Mouse (Mus musculus) lung, postnatal 0 days (tissue): Measurements from ENCODE around the gene Cul7. TPM values are rescaled to one million over a fixed set of nuclear protein-coding genes. Genes with fewer than 3 reads are reported as not detected.

ENCODE experiments used
- ATAC-seq: fragments of 200-750 bp; cut with Nextera tagmentation; 2 replicates; pipeline ENCODE4 v1.8.0; 2017; ENCODE audit warnings: moderate library complexity
- DNase-seq: peaks from one replicate; pipeline ENCODE4 v3.0.0-alpha.2; 2016; ENCODE audit warnings: low spot score
- H3K27ac ChIP-seq: fragments of 300-500 bp; sonication (generic); 2 replicates; pipeline ENCODE4 v1.5.1; 2014; ENCODE audit warnings: antibody characterized with exemption, mild to moderate bottlenecking, low read length, mixed read lengths
- H3K27me3 ChIP-seq: fragments of 300-500 bp; sonication (generic); replicated peaks from 2 replicates; pipeline ENCODE4 v1.6.1; 2014; ENCODE audit warnings: low read length, mixed read lengths; ENCODE audit not compliant: insufficient read depth
- H3K36me3 ChIP-seq: fragments of 300-500 bp; sonication (generic); 2 replicates; pipeline ENCODE4 v1.6.1; 2014; ENCODE audit warnings: low read length, mixed read lengths; ENCODE audit not compliant: insufficient read depth
- H3K4me1 ChIP-seq: fragments of 300-500 bp; sonication (generic); 2 replicates; pipeline ENCODE4 v1.6.1; 2014; ENCODE audit warnings: antibody characterized with exemption, low read depth, low read length, mixed read lengths; ENCODE audit not compliant: insufficient read depth
- H3K4me2 ChIP-seq: fragments of 300-500 bp; sonication (generic); replicated peaks from 2 replicates; pipeline ENCODE4 v1.6.1; 2014; ENCODE audit warnings: low read depth, mild to moderate bottlenecking, low read length, moderate library complexity, mixed read lengths
- H3K4me3 ChIP-seq: fragments of 300-500 bp; sonication (generic); 2 replicates; pipeline ENCODE4 v1.5.1; 2014; ENCODE audit warnings: low read depth, low read length
- H3K9ac ChIP-seq: fragments of 300-500 bp; sonication (generic); replicated peaks from 2 replicates; pipeline ENCODE4 v1.6.1; 2014; ENCODE audit warnings: low read depth, mild to moderate bottlenecking
- H3K9me3 ChIP-seq: fragments of 300-500 bp; sonication (generic); 2 replicates; pipeline ENCODE4 v1.6.1; 2016; ENCODE audit warnings: low read length, mixed read lengths
- CTCF ChIP-seq: IDR thresholded peaks from 2 replicates; pipeline ENCODE4 v1.5.1; 2016; ENCODE audit warnings: antibody characterized with exemption, mild to moderate bottlenecking
- EP300 ChIP-seq: IDR thresholded peaks from 2 replicates; pipeline ENCODE4 v1.6.1; 2016; ENCODE audit warnings: antibody characterized with exemption, mild to moderate bottlenecking, control low read depth
- WGBS: fragments of 180-500 bp; shearing (Covaris S2); extraction: QIAGEN DNeasy Blood & Tissue Kit; methylation state at CpG from one replicate; pipeline ENCODE4 v1.1.7; 2014; 5-methylcytosine and 5-hydroxymethylcytosine counted together
- polyA plus RNA-seq: library from polyadenylated mRNA; unstranded; fragments of >200 nt; fragmentation: Nextera tagmentation; extraction: Ambion mirVana; gene quantifications from 2 replicates; pipeline ENCODE4 v1.2.1, GENCODE M21; 2015

Cul7 gene
- polyA plus RNA-seq, 1 experiment from 2014 or later, result 21.8 TPM

DNA sequence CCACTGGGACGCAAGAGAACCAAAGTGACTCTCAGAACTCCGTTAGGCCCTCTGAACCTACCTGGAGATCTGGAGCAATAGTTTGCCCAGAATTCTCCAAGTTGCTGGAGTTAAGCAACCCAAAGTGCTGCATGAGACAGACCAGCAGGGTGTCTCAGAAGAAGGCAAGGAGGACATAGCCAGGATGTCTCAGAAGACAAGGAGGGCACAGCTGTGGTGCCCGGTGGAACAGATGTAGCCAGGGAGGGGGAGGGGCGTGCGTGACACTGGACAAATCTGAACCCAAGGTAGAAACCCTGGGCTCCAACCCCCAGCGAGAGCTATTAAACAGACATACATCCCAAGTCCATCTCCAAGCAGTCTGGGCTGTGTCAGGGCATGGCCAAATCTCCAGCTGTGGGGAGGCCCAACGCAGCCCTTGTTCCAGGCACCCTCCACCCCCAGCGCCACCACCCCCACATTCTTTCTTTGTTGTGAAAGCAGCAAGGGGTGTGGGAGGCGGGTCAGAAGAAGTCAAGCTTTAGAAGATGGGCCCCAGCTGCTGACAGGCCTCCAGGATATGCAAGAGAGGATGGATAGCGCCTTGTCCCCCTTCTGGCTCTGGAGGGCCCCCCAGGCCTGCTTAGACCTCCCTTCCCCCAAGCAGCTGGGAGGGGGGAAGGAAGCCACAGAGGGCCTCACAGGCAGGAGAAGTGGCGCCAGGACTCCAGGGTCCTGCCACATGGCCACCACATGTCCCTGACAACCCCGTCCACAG lies 20.3 kb upstream of the Cul7 start:
- peak; percentile 33 for TF ChIP-seq CTCF
- TF ChIP-seq EP300, result no peak; the same call in 1 of the 2 replicates
- ATAC-seq (peak; percentile 84), DNase-seq (peak; percentile 95)
- H3K4me2 ChIP-seq, result peak overlapping the region; percentile 87
- H3K36me3 ChIP-seq, result 0 out of 2 replicates have a peak, but pooled peaks cover 7% of the 10 kb centered on the region
- H3K4me3 ChIP-seq, result peak overlapping the region; percentile 86
- no peaks in the 10 kb centered on the region for H3K9me3 ChIP-seq
- WGBS, result 16% methylated on average over 12 of the region's 12 CpGs
- peak overlapping the region; percentile 94 for H3K9ac ChIP-seq
- H3K27ac ChIP-seq, result peak overlapping the region; percentile 97
- no peaks in the 10 kb centered on the region for H3K27me3 ChIP-seq
- 0 out of 2 replicates have a peak, but pooled peaks cover 5% of the 10 kb centered on the region for H3K4me1 ChIP-seq

DNA sequence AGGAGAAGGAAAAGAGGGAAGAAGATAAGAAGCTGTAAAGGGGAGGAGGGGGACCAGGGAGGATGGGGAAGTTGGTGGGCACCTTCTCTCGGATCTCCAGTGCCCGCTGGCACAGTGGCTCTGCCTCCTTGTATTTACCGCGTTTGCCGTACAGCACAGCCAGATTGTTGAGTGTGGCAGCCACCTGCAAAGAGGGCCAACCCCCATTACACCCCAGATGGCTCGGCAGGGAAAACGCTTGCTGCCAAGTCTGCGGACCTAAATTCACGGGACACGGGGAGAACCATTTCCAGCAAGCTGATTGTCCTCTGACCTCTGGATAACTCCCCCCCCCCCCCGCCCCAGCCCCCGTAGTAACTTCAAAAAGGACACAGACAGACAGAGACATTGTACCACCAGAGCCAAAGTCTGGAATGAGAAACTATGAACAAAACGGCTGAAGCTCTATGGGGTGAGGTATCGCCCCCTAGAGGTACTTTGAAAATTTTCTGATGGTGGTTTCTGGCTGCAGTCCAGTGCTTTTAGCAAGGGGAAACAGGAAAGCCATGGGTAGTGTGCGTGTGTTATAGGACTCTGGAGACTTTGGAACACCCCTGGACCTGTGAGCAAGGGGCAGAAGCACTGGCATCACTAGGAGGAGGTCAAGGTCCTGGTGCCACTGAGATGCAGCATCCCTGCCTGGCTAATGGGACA lies 13.2 kb upstream of the Cul7 start:
- H3K9me3 ChIP-seq, result no peaks in the 10 kb centered on the region
- H3K4me2 ChIP-seq, result no peak overlapping the region; the same call in 1 of the 2 replicates
- no peak overlapping the region for H3K9ac ChIP-seq
- no peaks in the 10 kb centered on the region for H3K27me3 ChIP-seq
- DNase-seq (peak; percentile 94), ATAC-seq (peak; percentile 66)
- WGBS, result 16% methylated on average over 15 of the region's 15 CpGs
- H3K36me3 ChIP-seq, result peaks cover 14% of the 10 kb centered on the region; the same call in 1 of the 2 replicates
- H3K27ac ChIP-seq, result no peak overlapping the region
- H3K4me3 ChIP-seq, result no peak overlapping the region
- H3K4me1 ChIP-seq, result no peaks in the 10 kb centered on the region
- TF ChIP-seq EP300 (no peak), CTCF (peak; percentile 80)

GRCm38 (mm10) chr17:46639929-46640328 lies 10.2 kb upstream of the Cul7 start:
- Histone ChIP-seq H3K4me3 (no peak overlapping the region), H3K27me3 (no peaks in the 10 kb centered on the region), H3K9me3 (no peaks in the 10 kb centered on the region), H3K27ac (no peak overlapping the region), H3K36me3 (peaks cover 17% of the 10 kb centered on the region; the same call in 1 of the 2 replicates), H3K4me1 (peaks cover 9% of the 10 kb centered on the region; the same call in 1 of the 2 replicates), H3K4me2 (no peak overlapping the region), H3K9ac (no peak overlapping the region)
- ATAC-seq (no peak), DNase-seq (no peak)
- TF ChIP-seq CTCF (no peak), EP300 (no peak)
- 77% methylated on average over 9 of the region's 9 CpGs for WGBS

DNA sequence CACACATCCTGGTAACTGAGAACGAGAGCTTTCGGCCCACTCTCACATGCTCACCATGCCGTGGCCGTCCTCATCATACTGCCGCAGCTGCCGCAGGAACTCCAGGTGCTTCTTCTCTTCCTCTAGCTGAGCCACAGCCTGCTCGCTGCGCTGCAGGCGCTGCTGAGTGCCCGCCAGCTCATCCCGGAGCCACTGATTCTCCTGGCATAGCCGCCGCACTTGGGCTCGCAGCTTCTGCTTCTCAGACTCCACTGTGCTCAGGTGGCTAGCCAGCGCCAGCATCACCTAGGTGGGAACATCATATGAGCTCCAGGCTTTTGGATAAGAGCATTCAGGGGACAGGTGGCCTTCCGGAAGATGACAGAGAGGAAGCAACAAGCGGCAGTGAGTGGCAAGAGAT lies 8.1 kb upstream of the Cul7 start:
- no peak overlapping the region for H3K27ac ChIP-seq
- H3K9ac ChIP-seq, result no peak overlapping the region
- no peaks in the 10 kb centered on the region for H3K27me3 ChIP-seq
- no peak overlapping the region for H3K4me2 ChIP-seq
- peaks cover 15% of the 10 kb centered on the region for H3K4me1 ChIP-seq
- no peaks in the 10 kb centered on the region for H3K9me3 ChIP-seq
- no peak overlapping the region for H3K4me3 ChIP-seq
- H3K36me3 ChIP-seq, result 0 out of 2 replicates have a peak, but pooled peaks cover 9% of the 10 kb centered on the region
- no peak for DNase-seq
- TF ChIP-seq CTCF (no peak), EP300 (no peak)
- 90% methylated on average over 17 of the region's 17 CpGs for WGBS
- ATAC-seq, result no peak

GRCm38 (mm10) chr17:46644152-46644805 lies 5.9 kb upstream of the Cul7 start:
- no peak for DNase-seq
- Histone ChIP-seq H3K9me3 (no peaks in the 10 kb centered on the region), H3K27ac (peak overlapping the region; percentile 96), H3K27me3 (no peaks in the 10 kb centered on the region), H3K9ac (no peak overlapping the region; the same call in 1 of the 2 replicates), H3K4me1 (peaks cover 17% of the 10 kb centered on the region), H3K36me3 (0 out of 2 replicates have a peak, but pooled peaks cover 7% of the 10 kb centered on the region), H3K4me2 (peak overlapping the region; percentile 89), H3K4me3 (peak overlapping the region; percentile 83)
- TF ChIP-seq CTCF, result no peak
- no peak for TF ChIP-seq EP300
- ATAC-seq, result no peak
- 84% methylated on average over 12 of the region's 12 CpGs for WGBS

GRCm38 (mm10) chr17:46644916-46645475 lies 5.1 kb upstream of the Cul7 start:
- DNase-seq, result peak; percentile 92
- Histone ChIP-seq H3K4me2 (peak overlapping the region; percentile 89), H3K9me3 (no peaks in the 10 kb centered on the region), H3K36me3 (0 out of 2 replicates have a peak, but pooled peaks cover 5% of the 10 kb centered on the region), H3K4me1 (peaks cover 22% of the 10 kb centered on the region), H3K27ac (peak overlapping the region; percentile 96), H3K9ac (peak overlapping the region; percentile 60), H3K4me3 (peak overlapping the region; percentile 83), H3K27me3 (no peaks in the 10 kb centered on the region)
- peak; percentile 63 for ATAC-seq
- peak; percentile 10; the same call in 1 of the 2 replicates for TF ChIP-seq EP300
- TF ChIP-seq CTCF, result no peak
- 3% methylated on average over 11 of the region's 11 CpGs for WGBS
